Mouse (Mus musculus): Measurements from ENCODE around the gene Dpy19l2. TPM values are rescaled to one million over a fixed set of nuclear protein-coding genes. Genes with fewer than 3 reads are reported as not detected.

Gene Dpy19l2
- 0.01 and 0.02 TPM in 2 replicates for polyA plus RNA-seq (2012; rRNA removed)

GRCm38 (mm10) chr9:24695700-24696404 lies at the start of gene Dpy19l2:
Gene Dpy19l2, minus strand, starts transcription at chr9:24696293.

GRCm38 (mm10) chr9:24624896-24625295 lies 71.2 kb downstream of the Dpy19l2 start, which contains the start of gene Cypt4:
Gene Cypt4, plus strand, starts transcription at chr9:24625196.

Other genes with a start within 250 kb of the Dpy19l2 start
- gene Dpy19l1, start 193.2 kb downstream of the Dpy19l2 start, polyA plus RNA-seq (2012; rRNA removed), result 18.0 and 21.4 TPM in 2 replicates
- not detected in 2 replicates for gene Cypt4, start 71.1 kb downstream of the Dpy19l2 start, polyA plus RNA-seq (2012; rRNA removed)
- gene Tbx20, start 78.0 kb upstream of the Dpy19l2 start, polyA plus RNA-seq (2012; rRNA removed), result 0.43 and 0.48 TPM in 2 replicates